Mouse (Mus musculus) ES-E14 (cell line): Measurements from ENCODE around the gene Gmeb1.

Source experiments
- CHD2 ChIP-seq: IDR thresholded peaks from 2 replicates; pipeline ENCODE4 v1.6.1; 2014; ENCODE audit warnings: mild to moderate bottlenecking, low read depth, low read length, inconsistent platforms
- HCFC1 ChIP-seq: IDR thresholded peaks from 2 replicates; pipeline ENCODE4 v1.6.1; 2012; ENCODE audit warnings: low read length, inconsistent platforms, borderline replicate concordance; ENCODE audit not compliant: insufficient read depth
- ZC3H11A ChIP-seq: IDR thresholded peaks from 2 replicates; pipeline ENCODE4 v1.6.1; 2012; ENCODE audit warnings: low read depth, mild to moderate bottlenecking, inconsistent platforms, low read length, borderline replicate concordance

DNA sequence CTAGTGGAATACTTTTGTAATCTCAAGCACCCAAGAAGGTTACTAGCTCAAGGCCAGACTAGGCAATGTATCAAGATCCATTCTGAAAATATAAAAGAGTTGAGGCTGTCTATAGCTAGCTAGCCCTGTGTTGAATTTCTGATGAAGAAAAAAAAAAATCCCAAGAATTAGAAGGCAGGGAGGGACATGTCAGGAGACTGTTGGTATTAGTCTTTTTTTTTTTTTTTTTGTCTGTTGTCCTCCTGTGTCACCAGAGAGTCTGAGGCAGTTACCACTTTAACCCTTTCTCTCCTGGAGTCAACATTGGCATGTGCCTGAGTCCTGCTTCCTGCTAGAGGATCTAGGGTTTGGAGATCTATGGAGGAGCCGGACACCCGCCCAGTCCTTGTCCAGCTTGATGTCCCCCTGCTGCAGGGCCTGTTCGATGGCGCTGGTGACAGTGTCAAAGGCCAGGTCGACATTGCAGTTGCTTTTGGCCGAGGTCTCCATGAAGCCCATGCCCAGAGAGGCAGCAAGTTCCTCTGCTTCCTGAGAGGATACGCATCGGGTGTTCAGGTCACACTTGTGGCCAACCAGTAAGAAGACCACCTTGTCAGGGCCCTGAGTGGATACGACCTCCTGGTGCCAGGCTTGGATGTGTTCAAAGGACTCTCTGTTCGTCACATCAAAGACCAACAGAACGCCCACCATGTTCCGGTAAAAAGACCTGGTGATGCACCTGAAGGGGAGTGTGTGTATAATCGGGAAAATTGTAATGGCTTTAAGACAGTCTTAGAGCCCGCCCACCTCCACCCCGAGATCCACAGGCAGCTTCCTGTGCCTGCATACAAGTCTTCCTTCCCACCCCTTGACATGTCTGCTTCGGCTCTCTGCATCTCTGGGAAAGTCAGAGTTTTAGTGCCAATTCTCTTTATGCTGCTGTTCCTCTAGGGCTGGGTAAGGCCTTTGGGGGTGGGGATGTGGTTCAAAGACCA lies 40.9 kb upstream of the Gmeb1 start:
- no peak for TF ChIP-seq CHD2
- TF ChIP-seq ZC3H11A = no peak
- TF ChIP-seq HCFC1 = no peak
